ENCODE assay signal across 7 mouse cellular contexts in genomic region chr1:130462084-130462861, GRCm38 (mm10). TPM values are rescaled to one million over a fixed set of nuclear protein-coding genes. Genes with fewer than 3 reads are reported as not detected.
DNase-seq lines count a peak whose midpoint lies in the region; ATAC-seq lines count a peak whose summit lies in the region.

Gene Cd55 (minus strand): TSS chr1:130462744.

- DNase-seq in adrenal gland, postnatal 14 days = peak; percentile 91
- peak; percentile 88 for DNase-seq in embryonic facial prominence, embryonic 11.5 days (ENCODE audit: low spot score)
- peak; percentile 71 for DNase-seq in kidney, adult 11 months
- DNase-seq in limb, embryonic 10.5 days (ENCODE audit: low spot score) = peak; percentile 91
- DNase-seq in midbrain, embryonic 14.5 days = peak; percentile 95
- DNase-seq in spleen, adult 18-20 months = peak; percentile 89 to 95

- H3K36me3 ChIP-seq in embryonic facial prominence, embryonic 11.5 days (replicated peaks; ENCODE audit: control insufficient read depth, insufficient read depth, low read depth, low read length) = no peaks in the 10 kb centered on the region
- H3K36me3 ChIP-seq in limb, embryonic 10.5 days = no peaks in the 10 kb centered on the region
- no peaks in the 10 kb centered on the region for H3K36me3 ChIP-seq in midbrain, embryonic 14.5 days (ENCODE audit: control insufficient read depth, insufficient read depth, low read length)

- under 1% methylated on average over 43 of the region's 45 CpGs for WGBS in embryonic facial prominence, embryonic 11.5 days
- WGBS in limb, embryonic 10.5 days = 2% methylated on average over 43 of the region's 45 CpGs
- WGBS in midbrain, embryonic 14.5 days = under 1% methylated on average over 45 of the region's 45 CpGs

- ATAC-seq in embryonic facial prominence, embryonic 11.5 days (replicated peaks; ENCODE audit: insufficient number of reproducible peaks, low FRiP score, low TSS enrichment, low read depth) = peak; percentile 93
- ATAC-seq in granulocyte monocyte progenitor cell, adult 5-6 weeks (replicated peaks; ENCODE audit: poor library complexity, severe bottlenecking) = peak; percentile 96
- ATAC-seq in midbrain, embryonic 14.5 days (ENCODE audit: low FRiP score, low TSS enrichment) = peak; percentile 91

- peak within 1 kb of the TSS; percentile 87 for H3K4me2 ChIP-seq in embryonic facial prominence, embryonic 11.5 days (ENCODE audit: low read depth, low read length)
- peak within 1 kb of the TSS; percentile 77 for H3K4me2 ChIP-seq in midbrain, embryonic 14.5 days (ENCODE audit: low read length)

- H3K4me1 ChIP-seq in embryonic facial prominence, embryonic 11.5 days (ENCODE audit: control insufficient read depth, insufficient read depth, low read length) = no peaks in the 10 kb centered on the region
- H3K4me1 ChIP-seq in limb, embryonic 10.5 days = peaks cover 10% of the 10 kb centered on the region
- H3K4me1 ChIP-seq in midbrain, embryonic 14.5 days (ENCODE audit: control insufficient read depth, insufficient read depth, low read length) = no peaks in the 10 kb centered on the region

- peak within 1 kb of the TSS; percentile 53 for H3K9ac ChIP-seq in embryonic facial prominence, embryonic 11.5 days (replicated peaks; ENCODE audit: low read length)
- peak within 1 kb of the TSS; percentile 73 for H3K9ac ChIP-seq in midbrain, embryonic 14.5 days (replicated peaks; ENCODE audit: low read length)

- H3K9me3 ChIP-seq in embryonic facial prominence, embryonic 11.5 days (replicated peaks; ENCODE audit: control insufficient read depth, low read length) = no peaks in the 10 kb centered on the region
- no peaks in the 10 kb centered on the region for H3K9me3 ChIP-seq in limb, embryonic 10.5 days (replicated peaks)
- H3K9me3 ChIP-seq in midbrain, embryonic 14.5 days (ENCODE audit: control insufficient read depth, low read length) = no peaks in the 10 kb centered on the region

- H3K27ac ChIP-seq in embryonic facial prominence, embryonic 11.5 days (replicated peaks; ENCODE audit: low read depth, low read length) = no peak within 1 kb of the TSS
- peak within 1 kb of the TSS; percentile 79 for H3K27ac ChIP-seq in limb, embryonic 10.5 days
- H3K27ac ChIP-seq in midbrain, embryonic 14.5 days (replicated peaks; ENCODE audit: low read depth, low read length) = peak within 1 kb of the TSS; percentile 74

- no peaks in the 10 kb centered on the region for H3K27me3 ChIP-seq in embryonic facial prominence, embryonic 11.5 days (ENCODE audit: control insufficient read depth, insufficient read depth, low read length)
- H3K27me3 ChIP-seq in limb, embryonic 10.5 days (ENCODE audit: low read depth, poor library complexity, severe bottlenecking) = no peaks in the 10 kb centered on the region; the same call in 1 of the 2 replicates
- H3K27me3 ChIP-seq in midbrain, embryonic 14.5 days (ENCODE audit: control insufficient read depth, insufficient read depth, low read length) = no peaks in the 10 kb centered on the region

- H3K4me3 ChIP-seq in embryonic facial prominence, embryonic 11.5 days (ENCODE audit: low read depth, low read length) = peak within 1 kb of the TSS; percentile 52
- H3K4me3 ChIP-seq in limb, embryonic 10.5 days = peak within 1 kb of the TSS; percentile 57
- peak within 1 kb of the TSS; percentile 71 for H3K4me3 ChIP-seq in midbrain, embryonic 14.5 days (replicated peaks; ENCODE audit: low read depth, low read length)

RNA-seq across cellular contexts. Expression of gene Cd55, which starts in this region (rescaled TPM):
- 17.8 and 38.3 TPM in 2 replicates for total RNA-seq in adrenal gland, postnatal 14 days (2021)
- 4.3 and 5.2 TPM in 2 replicates for polyA plus RNA-seq in embryonic facial prominence, embryonic 11.5 days (2014; fragmentation: Nextera tagmentation; extraction: Ambion mirVana)
- 8.1 TPM in 1 of 2 replicates, not detected in the other for total RNA-seq in granulocyte monocyte progenitor cell, adult 5-6 weeks (2014; fragmentation: Nextera tagmentation)
- total RNA-seq in granulocyte monocyte progenitor cell, adult 5-6 weeks (2017) = 0.78 and 2.2 TPM in 2 replicates
- 1.7 and 1.9 TPM in 2 replicates for polyA plus RNA-seq in limb, embryonic 10.5 days (2016; fragmentation: Nextera tagmentation; extraction: Ambion mirVana)
- polyA plus RNA-seq in midbrain, embryonic 14.5 days (2014; fragmentation: Nextera tagmentation; extraction: Ambion mirVana) = 6.1 and 7.9 TPM in 2 replicates
